Mouse (Mus musculus) megakaryocyte, embryonic 14.5 days (primary cell): ENCODE measurements around the gene Mymx. TPM values are rescaled to one million over a fixed set of nuclear protein-coding genes. Genes with fewer than 3 reads are reported as not detected.

Source experiments
- H3K27me3 ChIP-seq: replicated peaks from 2 replicates; pipeline ENCODE3; 2012; ENCODE audit warnings: inconsistent platforms
- H3K36me3 ChIP-seq: replicated peaks from 2 replicates; pipeline ENCODE3; 2012; ENCODE audit warnings: low read length, inconsistent platforms, mixed read lengths
- H3K4me1 ChIP-seq: 2 replicates; pipeline ENCODE4 v1.6.1; 2012; ENCODE audit warnings: inconsistent platforms
- H3K4me3 ChIP-seq: replicated peaks from 2 replicates; pipeline ENCODE3; 2012; ENCODE audit warnings: moderate library complexity, mild to moderate bottlenecking, inconsistent platforms
- H3K9me3 ChIP-seq: 2 replicates; pipeline ENCODE4 v1.6.1; 2012; ENCODE audit warnings: inconsistent platforms
- FLI1 ChIP-seq: IDR thresholded peaks from 2 replicates; pipeline ENCODE4 v1.6.1; 2012; ENCODE audit warnings: low read length, inconsistent platforms, mixed read lengths
- GATA1 ChIP-seq: IDR thresholded peaks from 3 replicates; pipeline ENCODE4 v1.6.1; 2012; ENCODE audit warnings: mixed read lengths, low read length, inconsistent platforms, borderline replicate concordance
- polyA plus RNA-seq: library from polyadenylated mRNA; stranded (reverse); fragments of >175 nt; gene quantifications from 2 replicates; pipeline ENCODE4 v1.2.3, GENCODE M21; 2012; ENCODE audit warnings: low replicate concordance; ENCODE audit not compliant: insufficient read depth

The Mymx gene
- polyA plus RNA-seq, 1 experiment = not detected

GRCm38 (mm10) chr17:45551249-45551796 lies 50.6 kb downstream of the Mymx start:
- Histone ChIP-seq H3K4me1 (peaks cover 87% of the 10 kb centered on the region), H3K27me3 (peaks cover 50% of the 10 kb centered on the region), H3K9me3 (no peaks in the 10 kb centered on the region), H3K36me3 (no peaks in the 10 kb centered on the region), H3K4me3 (no peak overlapping the region)
- no peak for TF ChIP-seq FLI1
- TF ChIP-seq GATA1 = no peak

Other genes with a start within 250 kb of the Mymx start
- gene Cdc5l, start 168.4 kb downstream of the Mymx start, polyA plus RNA-seq = 2.4 and 5.3 TPM in 2 replicates
- 0.34 TPM in 1 of 2 replicates, not detected in the other for gene Spats1, start 126.7 kb downstream of the Mymx start, polyA plus RNA-seq
- 12.6 and 19.9 TPM in 2 replicates for gene Aars2, start 95.3 kb downstream of the Mymx start, polyA plus RNA-seq
- 0.12 TPM in 1 of 2 replicates, not detected in the other for gene Tcte1, start 78.7 kb downstream of the Mymx start, polyA plus RNA-seq
- 0.93 and 1.1 TPM in 2 replicates for gene Tmem151b, start 52.4 kb downstream of the Mymx start, polyA plus RNA-seq
- gene Nfkbie, start 46.4 kb downstream of the Mymx start, polyA plus RNA-seq = 9.1 and 12.3 TPM in 2 replicates
- 24.8 and 30.6 TPM in 2 replicates for gene Slc35b2, start 38.2 kb downstream of the Mymx start, polyA plus RNA-seq
- gene Hsp90ab1, start 28.8 kb downstream of the Mymx start, polyA plus RNA-seq = 292 and 435 TPM in 2 replicates
- gene Slc29a1, start 2.5 kb downstream of the Mymx start, polyA plus RNA-seq = 24.7 TPM in 1 of 2 replicates, not detected in the other
- gene Capn11, start 57.2 kb upstream of the Mymx start, polyA plus RNA-seq = not detected in 2 replicates
- 106 and 372 TPM in 2 replicates for gene Mrpl14, start 84.2 kb upstream of the Mymx start, polyA plus RNA-seq
- 22.7 and 26.5 TPM in 2 replicates for gene Tmem63b, start 84.8 kb upstream of the Mymx start, polyA plus RNA-seq
- 1.3 TPM in 1 of 2 replicates, not detected in the other for gene 1600014C23Rik, start 131.7 kb upstream of the Mymx start, polyA plus RNA-seq